Mouse (Mus musculus): ENCODE results near the gene Syt9.
"Not testable (repeated sequence)": the region's sequence is repeated elsewhere in the genome, so short reads cannot be mapped to it uniquely, and the experiment has no call there.

Gene Syt9

DNA sequence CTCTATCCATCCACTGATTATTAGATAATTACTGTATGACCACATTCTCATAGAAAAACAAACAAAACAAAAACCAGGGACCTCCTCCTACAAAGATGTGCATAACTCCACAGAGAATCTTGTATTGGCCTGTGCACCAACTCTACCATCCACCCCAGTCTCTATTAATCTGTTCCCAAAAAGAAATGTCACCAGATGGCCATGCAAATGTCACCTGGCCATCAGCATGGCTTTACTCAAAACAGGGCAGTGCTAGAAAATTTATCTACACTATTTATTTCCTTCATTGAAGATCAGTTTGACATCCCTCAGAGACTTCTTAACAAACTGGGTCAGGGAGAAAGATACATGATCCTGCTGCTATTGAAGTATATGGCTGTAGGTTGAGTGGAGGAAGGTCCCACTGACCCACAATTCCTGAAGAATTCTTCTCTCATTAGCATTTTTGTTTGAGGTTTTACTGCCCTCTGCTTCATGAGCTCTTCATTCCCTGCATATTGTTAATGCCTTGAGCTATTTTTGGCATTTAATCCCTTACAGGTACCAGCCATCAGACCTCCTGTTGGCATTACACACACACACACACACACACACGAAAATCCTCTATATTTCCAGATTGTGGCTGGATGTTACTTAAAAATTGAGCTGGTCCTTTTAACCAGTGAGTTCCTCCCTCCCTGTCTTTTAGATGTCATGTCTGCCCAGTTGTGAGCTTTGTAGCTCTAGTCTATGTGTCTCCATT, 91.3 kb downstream of the Syt9 start:
- no peak for DNase-seq (ENCODE audit: low spot score)

DNA sequence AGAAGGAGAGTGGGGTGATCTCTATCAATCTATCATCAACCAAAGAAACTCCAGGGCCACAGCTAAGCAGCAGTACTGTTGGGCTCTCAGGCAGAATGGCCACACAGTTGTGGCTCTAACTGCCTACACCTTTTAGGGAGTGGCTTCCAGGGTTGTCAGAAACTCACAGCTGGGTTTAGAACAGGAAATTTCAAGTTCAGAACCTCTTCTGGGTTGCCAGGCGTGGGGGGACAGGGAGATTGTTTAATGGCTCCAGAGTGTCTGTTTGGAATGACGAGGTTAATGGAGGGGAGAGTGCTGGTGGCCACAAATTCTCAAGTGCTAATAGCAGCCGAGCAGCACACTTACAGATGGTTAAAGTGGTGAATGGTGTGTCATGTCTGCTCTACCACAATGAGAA, 92.4 kb downstream of the Syt9 start:
- no peak for DNase-seq (ENCODE audit: low spot score)

- DNase-seq (ENCODE audit: low spot score): no peak
Measured at GRCm38 (mm10) chr7:107465081-107465480, 94.6 kb downstream of the Syt9 start.

GRCm38 (mm10) chr7:107478979-107479965, 108.7 kb downstream of the Syt9 start:
- no peak for DNase-seq (ENCODE audit: low spot score)

DNA sequence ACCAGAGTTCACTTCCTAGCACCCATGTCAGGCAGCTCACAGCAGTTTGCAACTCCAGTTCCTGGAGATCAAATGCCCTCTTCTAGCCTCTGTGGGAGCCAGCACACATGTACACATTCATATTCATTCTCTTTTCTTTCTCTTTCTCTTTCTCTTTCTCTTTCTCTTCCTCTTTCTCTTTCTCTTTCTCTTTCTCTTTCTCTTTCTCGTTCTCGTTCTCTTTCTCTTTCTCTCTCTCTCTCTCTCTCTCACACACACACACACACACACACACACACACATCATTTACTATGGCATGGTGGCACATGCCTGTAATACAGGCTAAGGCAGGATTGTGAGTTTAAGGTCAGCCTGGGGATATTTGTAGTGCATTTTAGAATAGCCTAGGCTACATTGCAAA, 115.2 kb downstream of the Syt9 start:
- not testable (repeated sequence) for DNase-seq (ENCODE audit: low spot score)

DNA sequence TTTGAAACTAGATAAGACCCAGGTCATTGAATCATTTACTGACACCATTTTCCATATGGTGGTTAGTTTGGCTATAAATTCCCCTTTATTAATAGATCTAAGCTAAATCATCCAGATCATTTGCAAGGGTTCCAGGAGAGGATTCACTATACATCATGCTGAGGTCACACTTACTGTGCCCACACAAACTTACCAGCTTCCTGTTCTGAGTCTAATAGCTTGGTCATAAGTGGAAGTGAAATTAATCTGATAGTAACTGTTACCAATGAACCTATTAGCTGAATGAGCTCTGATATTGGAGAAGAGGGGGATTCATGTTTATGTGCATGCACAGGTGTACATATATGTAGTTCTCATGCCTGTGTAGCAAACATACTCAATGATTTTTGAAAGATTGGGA, 124.9 kb downstream of the Syt9 start:
- no peak for DNase-seq (ENCODE audit: low spot score)

GRCm38 (mm10) chr7:107496923-107497322, 126.4 kb downstream of the Syt9 start:
- DNase-seq (ENCODE audit: low spot score): no peak

DNA sequence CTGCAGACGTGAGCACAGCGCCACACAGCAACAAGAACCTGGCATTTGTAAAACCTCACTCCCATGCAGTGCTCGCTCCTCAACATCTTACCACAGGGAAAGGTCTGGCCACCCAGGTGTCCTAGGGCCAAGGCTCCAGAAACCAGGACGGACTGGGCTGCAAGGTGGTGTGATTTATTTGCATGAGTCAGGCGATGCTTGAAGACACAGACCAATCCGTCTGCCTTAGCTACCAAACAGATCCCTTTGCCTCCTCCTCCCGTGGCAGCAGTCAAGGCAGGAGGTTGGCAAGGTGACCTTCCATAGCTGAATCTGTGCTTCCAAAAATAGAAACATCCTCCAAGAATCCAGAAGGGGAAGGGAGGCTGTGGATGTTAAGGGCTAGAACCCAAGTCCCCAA, 130.1 kb downstream of the Syt9 start:
- no peak for DNase-seq (ENCODE audit: low spot score)

- DNase-seq (ENCODE audit: low spot score): no peak
Measured at GRCm38 (mm10) chr7:107504761-107505712, 134.5 kb downstream of the Syt9 start.

DNA sequence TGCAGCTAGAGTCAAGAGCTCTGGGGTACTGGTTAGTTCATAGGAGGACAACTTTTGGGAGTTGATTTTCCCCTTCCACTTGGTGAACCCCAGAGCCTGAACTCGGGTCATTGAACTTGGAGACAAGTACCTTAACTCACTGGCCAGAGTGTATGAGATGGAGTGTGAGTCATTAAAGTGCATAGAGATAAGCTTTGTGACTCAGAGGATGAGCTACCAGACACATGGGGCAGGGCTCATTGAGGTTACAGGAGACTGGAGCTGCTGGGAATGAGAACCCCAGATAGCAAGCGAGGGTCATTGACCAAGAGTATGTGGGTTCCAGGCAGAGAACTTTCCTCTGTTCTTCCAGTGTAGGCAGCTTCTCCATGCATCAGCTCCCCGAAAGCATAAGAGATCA, 137.4 kb downstream of the Syt9 start:
- no peak for DNase-seq (ENCODE audit: low spot score)

GRCm38 (mm10) chr7:107509740-107510139, 139.2 kb downstream of the Syt9 start:
- DNase-seq (ENCODE audit: low spot score): no peak

DNA sequence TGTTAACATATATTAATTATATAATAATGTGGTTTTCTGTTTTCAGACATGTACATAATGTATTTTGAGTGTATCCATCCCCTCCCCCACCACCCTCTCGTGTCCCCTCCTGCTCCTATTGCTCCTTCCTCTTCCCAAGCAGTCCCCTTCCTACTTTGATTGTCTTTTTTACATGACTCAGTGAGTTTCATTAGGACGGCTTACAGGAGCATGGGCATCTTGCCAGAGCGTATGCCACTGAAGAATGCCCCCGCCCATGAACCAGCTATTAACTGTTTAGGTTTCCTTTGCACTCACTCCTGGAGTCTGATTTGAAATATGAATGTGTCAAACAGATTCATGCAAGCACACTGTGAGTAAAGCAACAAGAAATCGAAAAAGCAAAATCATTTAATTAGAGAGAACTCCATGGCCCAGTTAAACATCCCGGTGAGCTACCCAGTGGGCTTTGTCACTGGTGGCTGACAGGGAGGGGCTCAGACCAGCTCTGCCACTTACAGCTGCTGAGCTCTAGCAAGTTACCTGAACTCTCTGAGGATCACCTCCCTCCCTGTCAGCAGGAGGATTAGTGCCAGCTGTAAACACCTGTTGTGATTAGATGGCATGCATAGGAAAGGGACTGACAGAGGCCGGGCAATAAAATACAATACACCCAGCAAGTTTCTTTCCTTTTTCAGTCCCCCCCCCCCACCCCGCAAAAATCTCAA, 146.3 kb downstream of the Syt9 start:
- no peak for DNase-seq (ENCODE audit: low spot score)

- no peak for DNase-seq (ENCODE audit: low spot score)
Measured at GRCm38 (mm10) chr7:107519256-107520025, 148.9 kb downstream of the Syt9 start.

DNA sequence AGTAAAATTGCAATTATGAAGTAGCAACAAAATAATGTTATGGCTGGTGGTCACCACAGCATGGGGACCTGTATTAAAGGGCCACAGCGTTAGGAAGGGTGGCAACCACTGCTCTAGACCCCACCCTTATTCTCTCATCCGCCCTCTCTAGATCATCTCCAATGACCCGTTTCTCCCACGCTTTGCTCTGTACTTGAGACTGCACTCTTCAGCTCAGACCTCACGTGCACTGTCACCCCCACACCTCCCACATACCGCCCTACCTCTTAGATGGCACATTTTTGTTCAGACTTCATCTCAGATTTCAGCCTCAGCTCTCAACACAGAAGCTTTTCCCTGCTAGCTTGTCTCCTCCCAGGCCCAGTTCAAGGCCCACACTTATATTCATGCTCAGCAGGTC, 150.9 kb downstream of the Syt9 start:
- no peak for DNase-seq (ENCODE audit: low spot score)

DNA sequence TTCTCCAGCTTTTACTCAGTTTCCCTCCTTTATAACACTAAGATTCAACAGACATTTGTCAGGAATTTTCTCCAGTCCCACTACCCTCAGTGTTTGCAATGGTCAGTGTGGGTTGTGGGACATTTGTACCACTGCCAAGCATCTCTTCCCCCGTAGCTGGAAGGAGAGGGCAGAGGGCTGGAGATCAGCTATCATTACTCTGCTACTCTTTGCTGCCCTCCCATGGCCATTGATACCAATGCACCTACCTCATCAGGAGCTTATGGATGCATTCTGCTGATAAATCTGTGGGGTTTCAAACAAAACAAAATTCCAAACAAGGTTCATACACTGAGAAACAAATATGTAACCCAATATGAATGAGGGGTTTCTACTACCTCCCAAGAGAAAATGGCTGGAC, 155.8 kb downstream of the Syt9 start:
- DNase-seq (ENCODE audit: low spot score): no peak

- no peak for DNase-seq (ENCODE audit: low spot score)
Measured at GRCm38 (mm10) chr7:107528169-107528772, 157.7 kb downstream of the Syt9 start.

GRCm38 (mm10) chr7:107529364-107529763, 158.8 kb downstream of the Syt9 start:
- DNase-seq (ENCODE audit: low spot score): no peak

DNA sequence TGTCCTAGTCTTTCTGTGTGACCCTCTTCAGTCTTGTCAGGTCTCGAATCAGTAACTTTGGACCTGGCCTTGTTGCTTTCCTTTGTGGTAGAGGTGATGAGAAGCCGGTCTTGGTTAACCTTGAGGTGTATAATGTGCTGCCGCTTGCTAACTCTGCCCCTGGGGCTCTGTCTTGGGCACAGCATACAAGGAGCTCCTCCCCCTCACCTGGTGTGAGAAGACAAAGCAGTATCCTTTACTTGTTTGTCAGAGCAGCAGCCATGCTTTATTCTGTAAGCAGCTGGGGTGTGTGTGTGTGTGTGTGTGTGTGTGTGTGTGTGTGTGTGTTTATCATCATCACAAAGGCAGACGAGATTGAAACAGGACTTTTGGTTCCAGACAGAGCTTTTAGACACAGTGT, 164.8 kb downstream of the Syt9 start:
- no peak for DNase-seq (ENCODE audit: low spot score)

DNA sequence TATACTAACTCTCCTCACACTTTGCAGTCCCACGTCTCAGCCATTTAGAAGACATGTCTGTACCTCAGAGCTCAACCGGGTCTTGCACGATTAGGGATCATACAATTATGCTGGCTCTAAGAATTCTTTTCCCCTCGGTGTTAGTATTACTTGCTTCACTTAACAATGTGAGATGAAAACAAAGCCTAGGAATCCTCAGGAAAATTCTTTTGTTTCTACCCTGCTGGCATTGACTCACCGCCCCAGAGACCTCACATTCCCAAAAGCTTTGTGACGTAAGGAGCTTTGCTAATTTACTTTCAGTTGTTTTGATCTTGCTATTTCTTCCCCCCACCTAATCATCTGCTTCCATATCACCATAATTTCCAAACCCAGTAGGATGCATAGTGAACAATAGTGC, 166.0 kb downstream of the Syt9 start:
- no peak for DNase-seq (ENCODE audit: low spot score)

- DNase-seq (ENCODE audit: low spot score): no peak
Measured at GRCm38 (mm10) chr7:107540034-107540433, 169.5 kb downstream of the Syt9 start.

Data from ovary, postnatal 36 days (tissue).